Mouse (Mus musculus): ENCODE results near the gene Sox5. TPM values are rescaled to one million over a fixed set of nuclear protein-coding genes. Genes with fewer than 3 reads are reported as not detected.

The Sox5 gene
- polyA plus RNA-seq, 1 experiment from 2014 or later = 23.4 TPM

- Histone ChIP-seq H3K9me3 (replicated peaks; ENCODE audit: control insufficient read depth, low read length) (no peaks in the 10 kb centered on the region; the same call in 1 of the 2 replicates), H3K4me1 (ENCODE audit: control insufficient read depth, insufficient read depth, low read length) (no peaks in the 10 kb centered on the region), H3K4me2 (ENCODE audit: low read depth, low read length) (no peak overlapping the region), H3K27ac (replicated peaks; ENCODE audit: low read depth, low read length) (no peak overlapping the region), H3K4me3 (ENCODE audit: low read depth, low read length) (no peak overlapping the region), H3K27me3 (ENCODE audit: control insufficient read depth, insufficient read depth, low read length) (no peaks in the 10 kb centered on the region), H3K36me3 (replicated peaks; ENCODE audit: control insufficient read depth, insufficient read depth, low read depth, low read length) (no peaks in the 10 kb centered on the region), H3K9ac (replicated peaks; ENCODE audit: low read length) (no peak overlapping the region)
- no peak for ATAC-seq (replicated peaks; ENCODE audit: insufficient number of reproducible peaks, low FRiP score, low TSS enrichment, low read depth)
- no peak for DNase-seq (ENCODE audit: low spot score)
- 98% methylated on average over 6 of the region's 6 CpGs for WGBS
These were observed 678.2 kb downstream of the Sox5 start for GRCm38 (mm10) chr6:144103612-144104011.

- DNase-seq (ENCODE audit: low spot score) (no peak), ATAC-seq (replicated peaks; ENCODE audit: insufficient number of reproducible peaks, low FRiP score, low TSS enrichment, low read depth) (no peak)
- Histone ChIP-seq H3K9ac (replicated peaks; ENCODE audit: low read length) (no peak overlapping the region), H3K4me2 (ENCODE audit: low read depth, low read length) (no peak overlapping the region), H3K27ac (replicated peaks; ENCODE audit: low read depth, low read length) (no peak overlapping the region), H3K4me1 (ENCODE audit: control insufficient read depth, insufficient read depth, low read length) (peaks cover 3% of the 10 kb centered on the region; the same call in 1 of the 2 replicates), H3K4me3 (ENCODE audit: low read depth, low read length) (no peak overlapping the region), H3K27me3 (ENCODE audit: control insufficient read depth, insufficient read depth, low read length) (no peaks in the 10 kb centered on the region), H3K36me3 (replicated peaks; ENCODE audit: control insufficient read depth, insufficient read depth, low read depth, low read length) (no peaks in the 10 kb centered on the region), H3K9me3 (replicated peaks; ENCODE audit: control insufficient read depth, low read length) (no peaks in the 10 kb centered on the region; the same call in 1 of the 2 replicates)
- WGBS = 89% methylated on average over 1 of the region's 1 CpGs
These were observed 680.9 kb downstream of the Sox5 start for GRCm38 (mm10) chr6:144100852-144101251.

GRCm38 (mm10) chr6:144098119-144098518 lies 683.7 kb downstream of the Sox5 start:
- DNase-seq (ENCODE audit: low spot score) = peak; percentile 62
- H3K27me3 ChIP-seq (ENCODE audit: control insufficient read depth, insufficient read depth, low read length) = no peaks in the 10 kb centered on the region
- H3K36me3 ChIP-seq (replicated peaks; ENCODE audit: control insufficient read depth, insufficient read depth, low read depth, low read length) = no peaks in the 10 kb centered on the region
- H3K4me2 ChIP-seq (ENCODE audit: low read depth, low read length) = peak overlapping the region; percentile 13; the same call in 1 of the 2 replicates
- no peak overlapping the region for H3K4me3 ChIP-seq (ENCODE audit: low read depth, low read length)
- no peaks in the 10 kb centered on the region; the same call in 1 of the 2 replicates for H3K9me3 ChIP-seq (replicated peaks; ENCODE audit: control insufficient read depth, low read length)
- ATAC-seq (replicated peaks; ENCODE audit: insufficient number of reproducible peaks, low FRiP score, low TSS enrichment, low read depth) = peak; percentile 62
- H3K4me1 ChIP-seq (ENCODE audit: control insufficient read depth, insufficient read depth, low read length) = peaks cover 3% of the 10 kb centered on the region; the same call in 1 of the 2 replicates
- no peak overlapping the region for H3K27ac ChIP-seq (replicated peaks; ENCODE audit: low read depth, low read length)
- no peak overlapping the region; the same call in 1 of the 2 replicates for H3K9ac ChIP-seq (replicated peaks; ENCODE audit: low read length)
- 16% methylated on average over 9 of the region's 9 CpGs for WGBS

- DNase-seq (ENCODE audit: low spot score) = no peak
- H3K9me3 ChIP-seq (replicated peaks; ENCODE audit: control insufficient read depth, low read length) = no peaks in the 10 kb centered on the region
- 86% methylated on average over 3 of the region's 3 CpGs for WGBS
- no peak overlapping the region for H3K9ac ChIP-seq (replicated peaks; ENCODE audit: low read length)
- no peaks in the 10 kb centered on the region for H3K27me3 ChIP-seq (ENCODE audit: control insufficient read depth, insufficient read depth, low read length)
- H3K36me3 ChIP-seq (replicated peaks; ENCODE audit: control insufficient read depth, insufficient read depth, low read depth, low read length) = no peaks in the 10 kb centered on the region
- no peak for ATAC-seq (replicated peaks; ENCODE audit: insufficient number of reproducible peaks, low FRiP score, low TSS enrichment, low read depth)
- H3K4me2 ChIP-seq (ENCODE audit: low read depth, low read length) = no peak overlapping the region
- H3K4me3 ChIP-seq (ENCODE audit: low read depth, low read length) = no peak overlapping the region
- H3K4me1 ChIP-seq (ENCODE audit: control insufficient read depth, insufficient read depth, low read length) = no peaks in the 10 kb centered on the region
- no peak overlapping the region for H3K27ac ChIP-seq (replicated peaks; ENCODE audit: low read depth, low read length)
These were observed 693.5 kb downstream of the Sox5 start for GRCm38 (mm10) chr6:144088256-144088655.

GRCm38 (mm10) chr6:144086096-144086810 lies 695.5 kb downstream of the Sox5 start:
- WGBS = 83% methylated on average over 1 of the region's 1 CpGs
- Histone ChIP-seq H3K27me3 (ENCODE audit: control insufficient read depth, insufficient read depth, low read length) (no peaks in the 10 kb centered on the region), H3K36me3 (replicated peaks; ENCODE audit: control insufficient read depth, insufficient read depth, low read depth, low read length) (no peaks in the 10 kb centered on the region), H3K4me3 (ENCODE audit: low read depth, low read length) (no peak overlapping the region), H3K27ac (replicated peaks; ENCODE audit: low read depth, low read length) (no peak overlapping the region), H3K9ac (replicated peaks; ENCODE audit: low read length) (no peak overlapping the region), H3K9me3 (replicated peaks; ENCODE audit: control insufficient read depth, low read length) (no peaks in the 10 kb centered on the region), H3K4me1 (ENCODE audit: control insufficient read depth, insufficient read depth, low read length) (no peaks in the 10 kb centered on the region), H3K4me2 (ENCODE audit: low read depth, low read length) (no peak overlapping the region)
- ATAC-seq (replicated peaks; ENCODE audit: insufficient number of reproducible peaks, low FRiP score, low TSS enrichment, low read depth) = no peak
- no peak for DNase-seq (ENCODE audit: low spot score)

- no peaks in the 10 kb centered on the region for H3K9me3 ChIP-seq (replicated peaks; ENCODE audit: control insufficient read depth, low read length)
- ATAC-seq (replicated peaks; ENCODE audit: insufficient number of reproducible peaks, low FRiP score, low TSS enrichment, low read depth) (no peak), DNase-seq (ENCODE audit: low spot score) (no peak)
- no peak overlapping the region for H3K4me2 ChIP-seq (ENCODE audit: low read depth, low read length)
- no peaks in the 10 kb centered on the region for H3K4me1 ChIP-seq (ENCODE audit: control insufficient read depth, insufficient read depth, low read length)
- H3K27ac ChIP-seq (replicated peaks; ENCODE audit: low read depth, low read length) = no peak overlapping the region
- no peaks in the 10 kb centered on the region for H3K27me3 ChIP-seq (ENCODE audit: control insufficient read depth, insufficient read depth, low read length)
- H3K36me3 ChIP-seq (replicated peaks; ENCODE audit: control insufficient read depth, insufficient read depth, low read depth, low read length) = no peaks in the 10 kb centered on the region
- WGBS = 80% methylated on average over 9 of the region's 9 CpGs
- no peak overlapping the region for H3K4me3 ChIP-seq (ENCODE audit: low read depth, low read length)
- no peak overlapping the region for H3K9ac ChIP-seq (replicated peaks; ENCODE audit: low read length)
These were observed 699.5 kb downstream of the Sox5 start for GRCm38 (mm10) chr6:144082297-144082696.

GRCm38 (mm10) chr6:144077826-144078225 lies 704.0 kb downstream of the Sox5 start:
- no peak for DNase-seq (ENCODE audit: low spot score)

GRCm38 (mm10) chr6:144076376-144076775 lies 705.4 kb downstream of the Sox5 start:
- Histone ChIP-seq H3K36me3 (replicated peaks; ENCODE audit: control insufficient read depth, insufficient read depth, low read depth, low read length) (no peaks in the 10 kb centered on the region), H3K4me2 (ENCODE audit: low read depth, low read length) (no peak overlapping the region), H3K9ac (replicated peaks; ENCODE audit: low read length) (no peak overlapping the region), H3K27ac (replicated peaks; ENCODE audit: low read depth, low read length) (no peak overlapping the region), H3K4me1 (ENCODE audit: control insufficient read depth, insufficient read depth, low read length) (no peaks in the 10 kb centered on the region), H3K9me3 (replicated peaks; ENCODE audit: control insufficient read depth, low read length) (no peaks in the 10 kb centered on the region), H3K27me3 (ENCODE audit: control insufficient read depth, insufficient read depth, low read length) (no peaks in the 10 kb centered on the region), H3K4me3 (ENCODE audit: low read depth, low read length) (no peak overlapping the region)
- no peak for DNase-seq (ENCODE audit: low spot score)
- ATAC-seq (replicated peaks; ENCODE audit: insufficient number of reproducible peaks, low FRiP score, low TSS enrichment, low read depth) = no peak
- WGBS = 95% methylated on average over 4 of the region's 4 CpGs

More at GRCm38 (mm10) chr6:144077826-144078225, 704.0 kb downstream of the Sox5 start:
- H3K36me3 ChIP-seq (replicated peaks; ENCODE audit: control insufficient read depth, insufficient read depth, low read depth, low read length) = no peaks in the 10 kb centered on the region
- H3K27ac ChIP-seq (replicated peaks; ENCODE audit: low read depth, low read length) = no peak overlapping the region
- H3K4me3 ChIP-seq (ENCODE audit: low read depth, low read length) = no peak overlapping the region
- H3K27me3 ChIP-seq (ENCODE audit: control insufficient read depth, insufficient read depth, low read length) = no peaks in the 10 kb centered on the region
- 92% methylated on average over 7 of the region's 7 CpGs for WGBS
- H3K4me1 ChIP-seq (ENCODE audit: control insufficient read depth, insufficient read depth, low read length) = no peaks in the 10 kb centered on the region
- no peaks in the 10 kb centered on the region for H3K9me3 ChIP-seq (replicated peaks; ENCODE audit: control insufficient read depth, low read length)
- no peak overlapping the region for H3K4me2 ChIP-seq (ENCODE audit: low read depth, low read length)
- ATAC-seq (replicated peaks; ENCODE audit: insufficient number of reproducible peaks, low FRiP score, low TSS enrichment, low read depth) = no peak
- no peak overlapping the region for H3K9ac ChIP-seq (replicated peaks; ENCODE audit: low read length)
